Mouse (Mus musculus): Measurements from ENCODE around the gene Gimap5. TPM values are rescaled to one million over a fixed set of nuclear protein-coding genes. Genes with fewer than 3 reads are reported as not detected.
A peak's percentile ranks its signal among the peaks of the same experiment; 100 is the strongest.

Gene Gimap5
- total RNA-seq (2015) (0.07 and 1.1 TPM in 2 replicates), total RNA-seq (2017) (0.08 and 2.0 TPM in 2 replicates)

- peak; percentile 70 for ATAC-seq (replicated peaks; ENCODE audit: poor library complexity)
Observed at GRCm38 (mm10) chr6:48745959-48746889, at the start of gene Gimap5. Gene Gimap5 (plus strand): TSS chr6:48746197.

DNA sequence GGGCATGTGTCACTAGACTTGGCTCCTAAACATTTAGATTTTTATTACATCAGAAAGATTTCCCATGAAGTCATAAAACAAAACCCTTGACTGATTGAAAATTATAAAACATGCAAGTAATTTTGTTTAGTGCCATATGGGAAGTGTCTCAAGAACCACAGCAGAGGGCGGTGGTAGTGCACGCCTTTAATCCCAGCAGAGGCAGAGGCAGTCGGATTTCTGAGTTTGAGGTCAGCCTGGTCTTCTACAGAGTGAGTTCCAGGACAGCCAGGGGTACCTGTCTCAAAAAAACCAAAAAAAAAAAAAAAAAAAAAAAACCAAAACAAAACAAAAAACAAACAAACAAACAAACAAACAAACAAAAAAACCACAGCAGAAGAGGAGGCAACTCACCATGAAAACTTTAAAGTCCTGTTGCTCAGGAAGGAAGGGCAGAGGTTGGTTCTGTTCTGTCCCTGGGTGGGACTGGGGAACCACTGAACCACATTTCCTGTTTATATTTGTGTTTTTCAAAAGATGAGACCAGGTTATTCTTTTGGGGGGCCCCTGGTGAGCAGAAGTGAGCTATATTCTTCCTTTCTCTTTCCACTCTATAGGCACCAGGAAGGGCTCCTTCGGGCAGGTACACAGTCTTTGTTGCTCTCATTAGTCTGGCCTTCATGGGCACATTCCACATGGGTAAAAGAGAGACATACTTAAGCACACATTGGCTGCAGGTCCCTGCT, 49.0 kb upstream of the Gimap5 start:
- ATAC-seq (replicated peaks; ENCODE audit: poor library complexity), result no peak

DNA sequence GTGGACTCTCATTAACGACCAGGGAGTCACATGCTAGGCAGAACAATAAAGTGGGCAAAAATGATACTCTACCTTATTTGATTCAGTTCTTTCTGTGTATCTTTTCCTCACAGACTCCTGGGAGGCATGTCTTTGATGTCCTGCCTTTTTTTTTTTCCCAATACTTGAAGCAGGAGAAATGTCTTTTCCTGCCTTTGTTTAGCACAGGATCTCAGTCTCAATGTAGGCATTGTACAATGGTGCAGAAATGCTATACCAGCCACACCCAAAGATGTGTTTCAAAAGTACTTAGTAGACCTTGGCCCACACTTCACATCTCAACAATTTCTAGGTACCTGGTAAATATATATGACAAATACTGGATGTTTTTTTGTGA, 48.5 kb upstream of the Gimap5 start:
- ATAC-seq (replicated peaks; ENCODE audit: poor library complexity), result no peak

- ATAC-seq (replicated peaks; ENCODE audit: poor library complexity), result no peak
Observed at GRCm38 (mm10) chr6:48698066-48698856, 47.7 kb upstream of the Gimap5 start.

GRCm38 (mm10) chr6:48698888-48699287, 47.1 kb upstream of the Gimap5 start:
- ATAC-seq (replicated peaks; ENCODE audit: poor library complexity), result peak; percentile 76

GRCm38 (mm10) chr6:48700251-48701075, 45.5 kb upstream of the Gimap5 start:
- ATAC-seq (replicated peaks; ENCODE audit: poor library complexity), result peak; percentile 63

DNA sequence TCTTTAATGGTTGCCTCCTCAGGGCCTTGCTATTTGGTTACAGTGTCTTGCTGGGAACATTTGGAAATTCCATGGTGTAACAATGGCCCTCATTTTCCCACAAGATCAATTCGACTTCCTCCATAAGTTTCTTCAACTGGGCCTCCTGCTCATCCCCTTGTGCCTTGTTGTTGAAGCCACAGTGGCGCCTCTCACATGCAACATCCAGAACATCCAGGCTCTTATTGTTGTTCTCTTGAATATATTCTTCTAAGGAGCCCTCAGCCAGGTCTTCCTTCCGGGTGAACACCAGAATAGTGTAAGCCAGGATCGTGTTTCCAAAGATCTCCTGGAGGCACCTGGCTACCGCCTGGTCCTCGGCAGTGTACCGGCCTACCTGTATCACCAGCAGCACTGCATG, 43.9 kb upstream of the Gimap5 start:
- ATAC-seq (replicated peaks; ENCODE audit: poor library complexity), result no peak

DNA sequence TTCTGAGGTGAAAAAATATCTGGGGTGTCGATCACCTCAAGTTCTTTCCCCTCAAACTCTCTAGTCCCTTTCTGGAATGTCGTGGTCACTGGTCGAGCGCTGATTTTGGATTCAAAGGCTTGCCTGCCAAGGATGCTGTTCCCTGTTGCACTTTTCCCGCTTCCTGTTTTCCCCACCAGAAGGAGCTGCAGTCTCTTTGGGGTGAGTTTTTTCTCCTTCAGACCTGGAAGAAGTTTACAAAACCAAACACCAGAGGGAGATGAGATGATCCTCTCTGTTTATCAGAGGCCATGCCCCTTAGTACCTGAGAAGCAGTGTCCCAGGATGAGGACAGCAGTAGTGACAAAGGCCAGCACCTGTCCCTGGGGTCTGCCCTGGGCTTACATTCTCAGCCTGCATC, 43.4 kb upstream of the Gimap5 start:
- no peak for ATAC-seq (replicated peaks; ENCODE audit: poor library complexity)

- ATAC-seq (replicated peaks; ENCODE audit: poor library complexity), result no peak
Observed at GRCm38 (mm10) chr6:48704146-48704545, 41.9 kb upstream of the Gimap5 start.

GRCm38 (mm10) chr6:48706130-48706529, 39.9 kb upstream of the Gimap5 start:
- no peak; the same call in 1 of the 2 replicates for ATAC-seq (replicated peaks; ENCODE audit: poor library complexity)

DNA sequence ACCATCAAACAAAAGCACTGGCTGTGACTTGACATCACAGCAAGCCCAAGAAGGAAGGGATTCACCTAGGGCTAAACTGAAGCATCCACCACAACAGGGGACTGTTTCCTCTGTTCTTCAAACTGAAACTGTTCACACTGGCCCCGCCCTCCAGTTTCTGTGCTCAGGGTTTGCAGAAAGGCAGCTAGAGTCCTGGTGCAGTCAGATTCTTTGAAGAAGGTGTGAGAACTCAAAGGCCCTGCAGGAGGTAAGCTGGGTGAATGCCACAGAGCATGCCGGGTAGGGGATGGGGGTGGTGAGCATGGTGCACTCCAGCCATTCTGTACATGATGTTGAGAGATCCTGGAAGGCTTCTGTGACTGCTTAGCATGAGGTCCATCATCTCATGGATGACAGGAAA, 27.5 kb upstream of the Gimap5 start, which contains the start of the genes Gm28053 and Gimap7:
Gm28053 (plus strand) TSS at position 153 of the 400 bp plus-strand sequence.
Gimap7 (plus strand) TSS at position 167 of the 400 bp plus-strand sequence.
- peak; percentile 55 for ATAC-seq (replicated peaks; ENCODE audit: poor library complexity)

DNA sequence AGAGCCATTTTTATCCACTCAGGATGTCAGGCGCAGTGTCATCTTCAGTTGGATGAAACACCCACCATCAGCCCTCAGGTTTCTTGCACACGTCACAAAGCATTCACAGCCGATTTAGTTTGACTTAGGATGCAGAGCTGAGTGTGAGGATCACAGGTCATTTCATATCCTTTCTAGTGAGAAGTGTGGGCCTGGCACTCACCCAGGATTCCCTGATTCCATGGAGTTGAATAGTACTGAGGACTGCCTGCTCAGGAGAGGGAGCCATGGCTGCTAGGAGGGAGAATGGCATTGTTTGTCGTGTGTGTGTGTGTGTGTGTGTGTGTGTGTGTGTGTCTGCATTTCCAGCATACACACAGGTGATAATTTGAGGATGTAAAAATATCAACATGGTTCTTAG, 25.7 kb upstream of the Gimap5 start:
- ATAC-seq (replicated peaks; ENCODE audit: poor library complexity), result no peak

GRCm38 (mm10) chr6:48723468-48723867, 22.5 kb upstream of the Gimap5 start:
- ATAC-seq (replicated peaks; ENCODE audit: poor library complexity), result no peak

DNA sequence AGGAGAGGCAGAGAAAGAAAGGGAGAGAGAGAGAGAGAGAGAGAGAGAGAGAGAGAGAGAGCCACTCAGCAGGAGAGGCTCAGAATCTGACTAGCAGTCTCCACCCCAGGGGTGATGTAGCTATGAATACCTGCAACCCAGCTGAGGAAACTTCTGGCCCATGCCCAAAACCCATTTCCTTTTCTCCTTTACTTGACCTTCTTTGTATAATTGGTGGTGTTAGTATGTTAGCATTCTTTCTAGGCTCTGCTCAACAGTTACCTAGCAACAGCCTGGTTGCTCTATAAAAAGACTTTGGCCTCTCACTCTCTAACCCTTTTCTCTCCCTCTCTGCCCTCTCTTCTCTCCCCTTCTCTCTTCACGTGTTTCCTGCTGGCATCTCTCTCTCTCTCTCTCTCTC, 20.5 kb upstream of the Gimap5 start:
- no peak for ATAC-seq (replicated peaks; ENCODE audit: poor library complexity)

GRCm38 (mm10) chr6:48727761-48728160, 18.2 kb upstream of the Gimap5 start:
- ATAC-seq (replicated peaks; ENCODE audit: poor library complexity), result no peak; the same call in 1 of the 2 replicates

- ATAC-seq (replicated peaks; ENCODE audit: poor library complexity), result 0 out of 2 replicates have a peak, but pooled peaks have one; percentile 11
Observed at GRCm38 (mm10) chr6:48732864-48733304, 13.1 kb upstream of the Gimap5 start.

- ATAC-seq (replicated peaks; ENCODE audit: poor library complexity), result no peak
Observed at GRCm38 (mm10) chr6:48733660-48734059, 12.3 kb upstream of the Gimap5 start.

DNA sequence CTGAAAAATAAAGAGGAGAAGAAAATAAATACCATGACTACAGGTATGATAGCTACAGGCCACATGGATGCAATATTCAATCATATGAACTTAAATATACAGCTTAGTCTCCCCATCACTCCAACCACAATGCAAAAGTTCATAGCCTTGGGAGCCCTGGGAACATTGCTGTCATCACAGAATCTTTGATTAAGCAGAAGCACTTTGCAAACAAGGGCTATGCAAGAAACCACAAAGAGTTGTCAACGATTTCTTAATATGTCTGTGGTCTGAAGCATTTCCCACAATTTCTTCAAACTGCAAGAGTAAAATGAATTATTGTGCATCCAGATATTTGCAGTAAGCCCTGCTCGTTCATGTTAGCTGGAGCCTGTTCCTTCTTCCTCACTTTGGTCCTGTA, 8.9 kb upstream of the Gimap5 start:
- peak; percentile 60 for ATAC-seq (replicated peaks; ENCODE audit: poor library complexity)

DNA sequence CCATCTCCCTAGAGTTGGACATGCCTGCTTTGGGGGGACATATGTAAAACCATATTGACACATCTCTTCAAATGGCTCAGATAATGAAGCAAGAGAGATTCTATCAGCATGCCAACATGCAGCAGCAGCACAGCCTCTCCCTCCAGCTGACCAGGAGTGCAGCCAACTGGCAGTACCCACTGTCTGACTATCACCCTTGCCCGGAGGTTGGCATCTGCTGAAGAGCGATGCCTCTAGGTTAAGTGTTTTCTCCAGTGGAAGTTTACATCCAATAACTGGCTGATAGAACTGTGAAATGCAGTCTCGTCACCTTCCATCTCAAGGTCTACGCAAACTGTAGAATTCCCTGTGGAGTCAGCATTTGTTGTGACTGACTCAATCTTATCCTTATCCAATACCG, 8.3 kb upstream of the Gimap5 start:
- no peak for ATAC-seq (replicated peaks; ENCODE audit: poor library complexity)
